Mouse (Mus musculus): ENCODE results near the gene Ssh1. TPM values are rescaled to one million over a fixed set of nuclear protein-coding genes. Genes with fewer than 3 reads are reported as not detected.
A peak's percentile ranks its signal among the peaks of the same experiment; 100 is the strongest.

Ssh1 gene
- total and polyA plus RNA-seq, 3 experiments, result 9.9 to 24.6 (median 15.5) TPM

DNA sequence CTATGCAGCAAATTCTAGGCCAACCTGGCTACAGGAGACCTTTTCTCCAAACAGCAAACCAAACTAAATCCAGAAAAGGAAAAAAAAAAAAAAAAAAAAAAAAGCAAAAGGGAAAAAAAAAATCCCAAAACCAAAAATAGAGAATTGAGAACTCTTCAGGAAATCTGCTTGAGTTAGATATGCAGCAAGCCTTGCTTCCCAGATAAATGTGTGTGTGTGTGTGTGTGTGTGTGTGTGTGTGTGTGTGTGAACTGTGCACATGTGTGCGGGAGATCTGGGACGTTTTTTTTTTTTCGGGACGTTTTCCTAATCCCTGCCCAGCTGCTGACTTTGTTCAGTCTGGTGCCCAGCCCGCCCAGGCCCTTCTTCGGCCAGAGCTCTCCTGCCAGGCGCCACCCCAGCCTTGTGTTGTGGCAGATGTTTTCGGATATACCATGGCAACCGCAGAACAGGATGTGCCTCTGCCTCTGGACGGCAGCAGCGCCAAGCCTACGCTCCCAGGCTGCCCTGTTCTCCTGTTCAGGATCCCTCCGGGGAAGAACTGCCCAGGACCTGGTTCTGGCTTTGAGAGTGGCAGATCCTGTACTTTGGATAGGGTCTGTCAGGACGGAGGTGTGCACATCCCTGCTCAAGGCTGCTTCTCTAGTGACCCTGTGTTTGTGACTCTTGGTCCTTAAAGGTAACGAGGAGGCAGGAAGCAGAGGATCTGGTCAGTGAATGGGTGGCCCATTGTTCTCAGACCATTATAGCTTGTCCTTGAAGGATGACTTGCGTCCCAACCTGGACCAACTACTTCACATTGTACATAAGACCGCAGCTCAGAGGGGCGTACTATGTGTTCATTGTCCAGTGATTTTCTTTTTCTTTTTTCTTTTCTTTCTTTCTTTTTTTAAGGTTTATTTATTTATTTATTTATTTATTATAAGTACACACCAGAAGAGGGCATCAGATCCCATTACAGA, 62.8 kb downstream of the Ssh1 start:
- peak; percentile 72 for DNase-seq

DNA sequence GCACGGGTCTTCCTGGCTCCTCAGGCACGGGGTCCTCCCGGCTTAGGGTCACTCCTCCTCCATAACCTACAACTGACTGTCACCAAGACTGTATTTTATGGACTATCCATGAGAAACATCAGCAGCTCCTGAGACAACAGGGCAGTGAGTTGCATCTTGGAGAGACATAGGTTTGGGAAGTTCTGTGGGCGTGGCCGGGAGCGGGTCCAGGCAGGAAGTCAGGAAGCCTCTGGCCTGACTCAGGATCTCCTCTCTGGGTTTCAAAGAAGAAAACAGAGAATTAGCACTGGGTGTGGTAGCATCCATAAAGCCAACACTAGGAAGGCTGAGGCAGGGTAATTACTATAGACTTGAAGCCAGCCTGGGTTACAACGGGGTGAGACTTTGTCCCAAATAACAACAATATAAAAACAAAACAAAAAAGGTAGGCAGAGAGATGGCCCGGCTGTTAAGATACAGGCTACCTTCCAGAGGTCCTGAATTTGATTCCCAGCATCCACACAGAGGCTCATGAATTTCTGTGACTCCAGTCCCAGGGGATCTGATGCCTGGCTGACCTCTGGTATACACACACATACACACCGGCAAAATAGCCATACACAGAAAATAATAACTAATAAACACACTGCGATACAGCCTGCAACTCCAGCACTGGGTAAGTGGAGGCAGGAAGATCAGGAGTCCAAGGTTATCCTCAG, 63.6 kb downstream of the Ssh1 start:
- no peak for DNase-seq

DNA sequence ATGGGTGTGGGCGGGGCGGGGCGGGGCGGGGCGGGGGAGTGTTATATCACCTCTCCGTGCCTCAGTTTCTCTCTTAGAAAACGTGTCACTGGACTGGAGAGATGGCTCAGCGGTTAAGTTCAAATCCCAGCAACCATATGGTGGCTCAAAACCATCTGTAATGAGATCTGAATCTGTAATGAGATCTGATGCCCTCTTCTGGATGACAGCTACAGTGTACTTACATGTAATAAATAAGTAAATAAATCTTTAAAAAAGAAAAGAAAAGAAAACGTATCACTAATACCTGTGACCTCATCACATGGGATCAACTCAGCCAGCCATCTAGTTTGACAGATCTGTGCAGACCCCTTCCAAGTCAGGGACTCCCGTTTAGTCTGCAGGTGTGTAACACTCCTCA, 64.2 kb downstream of the Ssh1 start:
- no peak for DNase-seq

DNA sequence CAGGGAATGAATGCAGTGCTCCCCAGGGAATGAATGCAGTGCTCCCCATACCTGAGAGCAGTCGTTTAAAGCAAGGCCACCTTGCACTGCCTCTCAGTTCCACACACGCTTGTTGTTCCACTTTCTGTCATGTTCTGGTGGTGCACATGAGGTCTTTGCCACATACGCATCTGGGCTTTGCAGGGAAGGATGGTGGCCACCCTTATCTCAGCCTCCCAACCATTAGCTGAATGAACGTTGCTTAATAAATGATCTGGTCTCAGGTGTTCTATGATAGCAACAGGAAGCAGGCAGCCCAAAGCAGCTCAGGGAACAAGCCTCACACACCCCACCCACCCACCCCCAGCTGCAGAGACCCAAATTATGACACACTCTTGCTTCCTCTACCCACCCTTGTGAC, 69.1 kb downstream of the Ssh1 start:
- DNase-seq, result no peak

GRCm38 (mm10) chr5:113921310-113922166, 72.2 kb downstream of the Ssh1 start:
- DNase-seq, result no peak

DNA sequence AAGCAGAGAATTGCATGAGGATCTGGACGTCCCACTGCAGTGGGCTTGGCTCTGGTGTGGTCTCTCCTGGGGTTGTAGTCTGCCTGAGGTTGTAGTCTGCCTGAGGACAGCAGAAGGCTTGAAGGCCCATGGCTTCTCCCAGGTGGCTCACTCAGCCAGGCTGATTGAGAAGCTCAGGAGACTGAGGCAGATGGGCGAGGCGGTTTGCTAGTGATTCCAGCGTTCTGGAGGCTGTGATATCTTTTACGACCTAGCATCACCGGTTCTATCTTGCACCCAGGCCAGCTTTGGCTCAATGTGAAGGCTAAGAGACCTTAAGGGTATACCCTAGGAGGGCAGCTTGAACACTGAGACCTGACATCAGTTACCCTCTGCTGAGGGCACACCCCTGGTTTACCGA, 74.6 kb downstream of the Ssh1 start:
- no peak for DNase-seq

DNA sequence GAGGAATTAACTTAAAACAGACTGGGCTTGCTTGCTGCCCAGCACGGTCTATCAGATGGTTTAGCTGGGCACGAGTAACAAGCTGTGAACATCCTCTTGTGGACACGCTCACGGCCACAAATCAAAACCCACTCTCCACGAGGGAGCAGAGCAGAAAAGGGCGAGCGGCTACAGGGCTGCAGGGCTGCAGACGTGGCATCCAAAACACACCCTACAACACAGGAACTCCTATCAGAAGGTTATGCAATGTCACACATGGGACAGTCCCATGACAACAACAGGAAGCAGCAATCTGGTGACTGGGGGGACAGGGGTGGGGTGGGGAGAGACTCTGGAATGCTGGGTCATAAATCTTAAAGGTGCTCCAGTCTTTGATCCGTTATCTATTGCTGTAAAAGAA, 75.0 kb downstream of the Ssh1 start:
- DNase-seq, result peak; percentile 40

- DNase-seq, result no peak
Measured at GRCm38 (mm10) chr5:113910705-113911104, 83.0 kb downstream of the Ssh1 start.

DNA sequence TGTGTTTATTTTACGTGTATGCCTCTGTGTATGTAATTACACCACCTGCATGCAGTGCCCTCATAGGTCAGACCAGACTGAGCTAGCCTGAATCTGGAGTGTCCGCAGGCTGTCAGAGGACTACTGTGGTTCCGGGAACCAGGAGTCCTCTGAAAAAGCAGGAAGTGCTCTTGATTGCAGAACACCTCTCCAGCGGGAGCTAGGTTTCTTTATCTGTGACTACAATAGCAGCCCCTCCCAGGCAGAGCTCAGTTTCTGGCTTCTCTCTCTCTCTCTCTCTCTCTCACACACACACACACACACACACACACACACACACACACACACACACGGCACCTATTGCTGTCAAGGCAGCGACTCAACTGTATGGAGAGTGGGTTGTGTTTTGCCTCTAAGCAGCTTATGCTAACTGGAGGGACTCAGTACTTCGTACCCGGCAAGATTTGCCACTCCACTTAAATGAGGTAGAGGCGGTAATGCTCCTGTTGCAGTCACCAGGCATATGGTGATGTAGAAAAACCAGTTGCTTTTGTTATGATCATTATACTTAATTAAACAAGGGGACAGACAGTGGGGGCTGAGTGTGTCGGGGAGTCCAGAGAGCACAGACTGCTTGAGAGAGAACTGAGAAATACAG, 83.5 kb downstream of the Ssh1 start:
- no peak for DNase-seq

GRCm38 (mm10) chr5:113908592-113909441, 84.9 kb downstream of the Ssh1 start, which contains the start of gene Coro1c:
Gene Coro1c (minus strand): TSS chr5:113908758.
- DNase-seq, result peak; percentile 99

DNA sequence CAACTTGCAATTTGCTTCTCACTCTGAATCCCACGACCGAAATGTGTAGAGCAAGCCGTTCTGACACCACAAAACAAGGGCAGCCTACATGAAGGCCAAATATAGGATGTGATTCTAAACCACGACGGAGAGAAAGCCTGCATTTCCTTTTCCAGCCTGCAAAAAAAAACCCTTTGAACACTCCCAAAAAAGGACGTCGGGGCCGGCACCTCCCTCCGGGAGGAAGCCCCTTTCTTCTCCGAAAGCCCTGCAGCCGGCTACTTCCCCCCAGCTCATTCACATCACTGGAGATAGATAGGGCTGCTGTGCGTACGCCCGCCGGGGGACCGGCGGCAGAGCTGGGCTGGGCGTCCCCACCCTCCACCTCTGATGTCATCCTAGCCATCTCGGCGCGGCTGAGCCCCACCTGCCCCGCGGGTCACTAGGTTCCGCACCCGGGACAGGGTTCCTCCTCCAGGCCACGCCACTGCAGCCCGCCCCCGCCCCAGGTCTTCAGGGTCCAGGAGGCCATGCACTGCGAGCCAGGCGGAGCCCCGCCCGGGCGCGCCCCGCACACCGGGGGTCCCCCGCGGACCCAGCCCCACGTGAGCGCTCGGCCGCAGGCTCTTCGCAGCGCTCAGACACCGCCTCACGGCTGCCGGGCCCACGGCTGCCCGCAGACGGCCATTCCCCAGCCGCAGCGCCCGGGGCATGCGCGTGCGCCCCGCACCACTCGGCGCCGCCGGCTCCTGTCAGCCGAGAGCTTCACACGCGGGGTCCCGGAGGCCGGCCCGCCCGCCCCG, 85.7 kb downstream of the Ssh1 start:
- peak; percentile 79 for DNase-seq

DNA sequence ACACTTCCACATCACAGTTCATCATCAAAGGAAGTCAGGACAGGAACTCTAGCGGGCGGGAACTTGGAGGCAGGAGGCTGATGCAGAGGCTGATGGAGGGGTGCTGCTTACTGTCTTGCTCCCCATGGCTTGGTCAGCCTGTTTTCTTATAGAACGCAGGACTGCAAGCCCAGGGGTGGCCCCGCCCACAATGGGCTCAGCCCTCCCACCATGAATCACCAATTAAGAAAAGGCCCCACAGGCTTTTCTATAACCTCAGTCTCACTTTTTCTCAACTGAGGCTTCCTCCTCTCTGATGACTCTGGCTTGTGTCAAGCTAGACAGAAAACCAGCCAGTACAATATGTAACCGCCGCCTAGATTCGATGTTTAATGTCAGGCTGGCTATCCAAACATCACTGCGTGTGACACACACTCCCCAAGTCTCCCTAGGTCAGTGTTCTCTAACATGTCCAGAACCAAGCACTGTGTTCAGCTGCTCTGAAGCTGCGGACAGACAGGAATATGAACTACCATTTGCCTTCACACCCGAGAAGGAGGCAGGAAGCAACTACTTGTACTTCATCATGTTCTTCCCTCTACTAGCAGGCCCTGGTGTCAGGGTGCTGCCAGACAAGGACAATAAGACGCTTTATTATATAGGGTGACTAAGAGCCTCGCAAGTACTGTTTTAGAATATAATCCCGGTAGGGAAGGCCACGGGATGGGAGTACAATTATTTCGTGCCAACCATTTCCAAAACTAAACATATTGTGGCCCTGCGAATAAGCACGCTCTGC, 86.5 kb downstream of the Ssh1 start:
- DNase-seq, result peak; percentile 71

DNA sequence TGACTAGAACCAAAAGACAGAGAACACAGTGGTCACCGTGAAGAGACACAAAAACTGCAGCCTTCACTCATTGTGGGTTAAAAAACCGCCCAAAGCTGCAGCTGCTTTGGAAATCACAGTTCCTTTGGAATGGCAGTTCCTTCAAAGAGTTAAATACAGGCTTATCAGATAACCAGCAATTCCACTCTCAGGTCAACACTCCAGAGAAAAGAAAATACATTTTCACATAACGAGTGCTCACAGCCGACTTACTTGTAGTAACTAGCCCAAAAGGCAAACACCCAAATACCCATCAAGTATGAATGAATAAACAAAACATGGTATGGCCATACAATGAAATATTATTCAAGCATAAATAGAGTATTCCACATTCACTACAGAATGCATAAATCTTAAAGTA, 88.7 kb downstream of the Ssh1 start:
- no peak for DNase-seq

GRCm38 (mm10) chr5:113902983-113903382, 90.7 kb downstream of the Ssh1 start:
- DNase-seq, result no peak

DNA sequence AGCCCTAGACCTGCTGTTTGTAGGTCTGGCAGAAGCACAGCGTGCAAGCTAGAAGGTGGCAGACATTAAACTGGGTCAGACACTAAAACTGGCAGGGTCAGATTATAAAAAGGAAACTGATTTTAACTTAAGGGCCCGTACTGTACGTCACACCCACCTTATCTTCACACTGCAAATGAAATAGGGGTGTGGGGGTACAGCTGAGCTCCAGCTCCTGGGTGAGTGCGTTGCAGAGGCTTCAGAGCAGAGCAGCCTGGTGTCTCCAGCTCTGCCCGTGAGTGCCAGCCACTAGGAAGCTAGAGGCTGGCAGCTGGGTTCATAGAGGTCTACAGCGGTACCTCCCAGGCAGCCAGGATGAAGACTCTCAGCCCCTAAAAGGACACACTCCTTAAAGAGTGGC, 91.7 kb downstream of the Ssh1 start:
- DNase-seq, result no peak

- DNase-seq, result no peak
Measured at GRCm38 (mm10) chr5:113901074-113901571, 92.6 kb downstream of the Ssh1 start.

- DNase-seq, result no peak
Measured at GRCm38 (mm10) chr5:113899543-113899942, 94.2 kb downstream of the Ssh1 start.

GRCm38 (mm10) chr5:113892005-113892404, 101.7 kb downstream of the Ssh1 start:
- DNase-seq, result no peak

- DNase-seq, result no peak
Measured at GRCm38 (mm10) chr5:113890874-113891273, 102.8 kb downstream of the Ssh1 start.
